Mouse (Mus musculus): ENCODE results near the gene Agpat4.

DNA sequence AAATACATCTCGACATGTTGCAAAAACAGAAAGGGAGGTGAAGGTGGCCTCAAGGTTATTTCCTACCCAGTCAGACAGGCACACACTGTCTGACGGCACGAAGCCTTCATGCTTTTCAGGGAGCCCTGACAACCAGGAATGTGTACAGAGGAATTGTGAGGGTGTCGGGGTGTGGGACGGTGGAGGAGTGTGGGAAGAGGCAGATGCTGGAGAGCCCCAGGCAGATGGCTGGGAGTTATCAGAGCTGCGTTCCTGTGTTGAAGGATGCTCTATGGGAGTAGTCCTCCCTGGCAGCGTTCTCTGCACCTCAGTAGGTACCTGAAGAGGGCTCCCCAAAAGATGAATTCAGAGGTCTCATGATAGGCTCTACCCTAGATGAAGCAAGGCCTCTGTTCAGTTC is 45.4 kb downstream of the Agpat4 start:
- TF ChIP-seq USF1 (IDR thresholded peaks at IDR 0.05; ENCODE audit: low read depth) (no peak), CTCF (IDR thresholded peaks at IDR 0.05; ENCODE audit: control insufficient read depth, insufficient read depth, insufficient read length) (no peak), MAX (IDR thresholded peaks at IDR 0.05) (no peak)
